Mouse (Mus musculus) mammary gland, adult 2 months (tissue): ENCODE measurements around the gene Lgr4. TPM values are rescaled to one million over a fixed set of nuclear protein-coding genes. Genes with fewer than 3 reads are reported as not detected.

Experiments used
- polyA plus RNA-seq: library from polyadenylated mRNA; depleted of rRNA; stranded (reverse); fragments of >200 nt; gene quantifications from 2 replicates; pipeline ENCODE4 v1.2.3, GENCODE M21; 2012; ENCODE audit warnings: low replicate concordance; rRNA removed

Lgr4 gene
- 13.0 and 22.2 TPM in 2 replicates for polyA plus RNA-seq

GRCm38 (mm10) chr2:109917496-109918413, at the start of gene Lgr4:
Gene Lgr4 (plus strand): TSS chr2:109917647.

GRCm38 (mm10) chr2:109890597-109890996, 26.9 kb upstream of the Lgr4 start, which contains the start of gene Lin7c:
Gene Lin7c (plus strand): TSS chr2:109890853.

GRCm38 (mm10) chr2:110017616-110018505, 100.4 kb downstream of the Lgr4 start, which contains the start of gene Ccdc34:
Gene Ccdc34 (plus strand): TSS chr2:110017817.

Other genes starting within 250 kb of the Lgr4 start
- gene Bdnf, start 242.9 kb upstream of the Lgr4 start, polyA plus RNA-seq = 0.69 and 0.72 TPM in 2 replicates
- 3.4 and 8.9 TPM in 2 replicates for gene Lin7c, start 26.8 kb upstream of the Lgr4 start, polyA plus RNA-seq
- 4.0 and 6.7 TPM in 2 replicates for gene Ccdc34, start 100.2 kb downstream of the Lgr4 start, polyA plus RNA-seq